Mouse (Mus musculus) left cerebral cortex, adult 2 months (tissue): Measurements from ENCODE around the gene Gm21885. TPM values are rescaled to one million over a fixed set of nuclear protein-coding genes. Genes with fewer than 3 reads are reported as not detected.

ENCODE experiments used
- DNase-seq, 2 experiments: peaks; one replicate each; pipeline ENCODE4 v3.0.0; 2021 to 2022; ENCODE audit warnings: low spot score in 2 of 2, mixed read lengths in 1 of 2; ENCODE audit errors: extremely low spot score in 1 of 2
- H3K27ac ChIP-seq: fragments of 200-600 bp; 2 replicates; pipeline ENCODE4 v1.8.1; 2022
- H3K4me3 ChIP-seq: fragments of 200-600 bp; 2 replicates; pipeline ENCODE4 v1.8.1; 2022
- CTCF ChIP-seq: fragments of 200-600 bp; IDR thresholded peaks from 2 replicates; pipeline ENCODE4 v1.8.1; 2022; ENCODE audit warnings: antibody characterized with exemption, mild to moderate bottlenecking, moderate library complexity
- intact Hi-C: fragments of 180-260 bp; cut with DNase I; formaldehyde crosslinking; loops from one replicate; pipeline ENCODE4 v1.15.1; 2025
- long read RNA-seq, 2 experiments: library from polyadenylated mRNA; stranded (forward); transcript quantifications; one replicate each; pipeline ENCODE4 v2.0.0; 2021; ENCODE audit warnings: borderline mapping rate in 2 of 2
- total RNA-seq, 2 experiments: library from RNA; stranded (reverse); gene quantifications; 2 replicates each; pipeline ENCODE4 v1.2.3; 2021

The Gm21885 gene
- not detected for total RNA-seq
- long read RNA-seq, experiment 1: 0 reads
- long read RNA-seq, experiment 2: 0 reads

DNA sequence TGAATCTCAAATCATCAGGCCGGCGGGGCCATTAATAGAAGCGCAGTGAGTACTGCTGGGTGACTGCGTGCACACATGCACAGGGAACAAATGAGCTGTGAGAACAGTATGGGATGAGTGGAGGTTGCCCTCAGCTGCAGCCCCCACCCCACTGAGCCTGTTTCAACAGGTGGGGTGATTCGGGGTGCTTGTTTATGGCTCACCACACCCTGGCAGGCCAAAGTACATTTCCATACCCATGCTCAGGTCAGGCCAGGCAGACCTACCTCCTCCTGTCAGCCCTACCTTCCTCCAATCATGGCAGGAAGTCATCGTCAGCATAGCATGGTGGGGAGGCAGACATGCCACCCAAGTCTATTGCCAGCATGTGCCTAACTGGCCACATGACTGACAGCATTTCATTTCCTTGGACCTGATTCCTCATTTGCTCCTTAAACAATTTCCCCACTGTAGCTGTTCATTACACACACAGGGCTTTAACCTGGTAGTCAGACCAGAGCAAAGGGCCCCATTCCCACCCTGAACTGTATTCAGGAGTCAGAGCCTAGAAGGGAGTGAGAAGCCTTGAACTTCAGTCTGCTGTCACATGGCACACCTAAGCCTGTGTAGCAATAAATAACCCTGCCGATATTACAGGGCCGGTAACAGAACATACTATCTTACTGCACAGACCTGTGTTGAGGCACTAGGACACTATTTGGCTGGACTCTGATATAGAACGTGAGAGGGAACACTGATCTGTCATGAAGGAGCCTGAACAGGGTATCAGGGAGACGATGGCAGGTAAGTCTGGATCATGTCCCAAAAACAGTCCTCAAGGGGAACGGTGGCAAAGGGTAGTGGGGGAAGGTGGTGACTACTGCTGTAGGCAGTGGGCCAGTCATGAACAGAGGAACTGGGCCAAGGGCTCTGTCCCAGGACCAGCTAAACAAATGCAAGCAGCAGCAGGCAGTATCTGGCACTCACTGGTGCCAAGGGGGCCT lies at the start of gene Gm21885:
TSS of gene Gm21885 (plus strand) at position 675 of the 983 bp plus-strand sequence.
- Histone ChIP-seq H3K4me3 (no peak within 1 kb of the TSS), H3K27ac (no peak within 1 kb of the TSS)
- intact Hi-C loops: no loop called here
- TF ChIP-seq CTCF: no peak
- no peak for DNase-seq

DNA sequence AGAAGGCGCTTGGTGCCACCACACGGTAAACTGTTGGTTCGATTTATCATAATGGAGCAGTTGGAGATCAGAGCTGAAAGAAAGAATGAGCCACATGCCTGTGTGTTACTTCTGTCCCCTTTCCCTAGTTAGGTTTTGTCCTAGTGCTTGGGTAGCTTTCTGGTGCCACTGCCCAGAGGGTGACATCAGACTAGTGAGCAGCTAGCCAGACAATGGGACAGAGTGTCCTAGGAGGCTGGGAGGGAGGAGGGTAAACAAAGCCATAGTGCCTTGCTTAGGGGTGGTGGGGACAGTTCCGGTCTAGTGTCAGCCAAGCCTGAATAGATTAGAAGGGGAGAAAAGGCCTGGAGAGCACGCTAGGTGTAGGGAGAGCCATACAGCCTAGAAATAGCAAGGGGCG lies 48.3 kb upstream of the Gm21885 start:
- Histone ChIP-seq H3K27ac (peak overlapping the region; percentile 66; the same call in 1 of the 2 replicates), H3K4me3 (no peak overlapping the region)
- intact Hi-C loops: no loop called here
- no peak for TF ChIP-seq CTCF
- no peak for DNase-seq

GRCm38 (mm10) chr11:94234380-94234779 lies 47.3 kb upstream of the Gm21885 start:
- intact Hi-C loops: no loop called here
- no peak overlapping the region; the same call in 1 of the 2 replicates for H3K27ac ChIP-seq
- H3K4me3 ChIP-seq: no peak overlapping the region
- DNase-seq: no peak
- no peak for TF ChIP-seq CTCF

- no peak for DNase-seq
- intact Hi-C loops: loop anchor here (5.0 kb wide), 3 partner anchors 167 to 312 kb away; partner anchors contain the start of genes Rsad1 and Spata20
- TF ChIP-seq CTCF: no peak
- H3K27ac ChIP-seq: peak overlapping the region; percentile 72
- H3K4me3 ChIP-seq: no peak overlapping the region
Measured at GRCm38 (mm10) chr11:94234857-94235256, 46.8 kb upstream of the Gm21885 start.

DNA sequence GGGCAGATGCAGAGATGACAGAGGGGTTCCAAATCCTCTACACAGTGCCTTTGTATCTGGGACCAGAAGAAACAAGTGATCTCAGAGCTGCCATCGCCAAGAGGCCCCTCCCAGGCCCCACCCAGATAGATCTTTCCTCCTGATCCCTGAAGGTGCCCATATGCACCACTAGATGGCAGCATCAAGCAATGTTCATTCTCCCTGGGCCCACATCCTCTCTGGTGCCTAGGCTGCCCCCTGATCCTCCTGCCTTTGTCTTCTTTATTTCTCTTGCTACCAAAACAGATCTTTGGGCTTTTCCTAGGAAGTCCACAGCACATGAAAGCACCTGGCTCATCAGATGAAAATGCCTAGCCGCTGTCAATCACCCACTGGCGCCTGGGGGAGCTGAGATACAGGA lies 45.6 kb upstream of the Gm21885 start:
- TF ChIP-seq CTCF: peak; percentile 86
- DNase-seq: peak; percentile 56 to 75
- intact Hi-C loops: loop anchor here (1.0 to 5.0 kb wide), 4 partner anchors 41 to 311 kb away; partner anchors contain the start of genes Rsad1 and Spata20
- Histone ChIP-seq H3K27ac (peak overlapping the region; percentile 72), H3K4me3 (no peak overlapping the region)

GRCm38 (mm10) chr11:94238786-94239185 lies 42.9 kb upstream of the Gm21885 start:
- TF ChIP-seq CTCF: no peak
- Histone ChIP-seq H3K27ac (no peak overlapping the region), H3K4me3 (no peak overlapping the region)
- DNase-seq: no peak
- intact Hi-C loops: loop anchor here (5.0 kb wide), 3 partner anchors 164 to 309 kb away; partner anchors contain the start of genes Rsad1 and Spata20

- intact Hi-C loops: loop anchor here (5.0 kb wide), 3 partner anchors 163 to 308 kb away; partner anchors contain the start of genes Rsad1 and Spata20
- no peak for DNase-seq
- no peak overlapping the region for H3K4me3 ChIP-seq
- no peak for TF ChIP-seq CTCF
- H3K27ac ChIP-seq: no peak overlapping the region
Measured at GRCm38 (mm10) chr11:94239706-94240105, 42.0 kb upstream of the Gm21885 start.

DNA sequence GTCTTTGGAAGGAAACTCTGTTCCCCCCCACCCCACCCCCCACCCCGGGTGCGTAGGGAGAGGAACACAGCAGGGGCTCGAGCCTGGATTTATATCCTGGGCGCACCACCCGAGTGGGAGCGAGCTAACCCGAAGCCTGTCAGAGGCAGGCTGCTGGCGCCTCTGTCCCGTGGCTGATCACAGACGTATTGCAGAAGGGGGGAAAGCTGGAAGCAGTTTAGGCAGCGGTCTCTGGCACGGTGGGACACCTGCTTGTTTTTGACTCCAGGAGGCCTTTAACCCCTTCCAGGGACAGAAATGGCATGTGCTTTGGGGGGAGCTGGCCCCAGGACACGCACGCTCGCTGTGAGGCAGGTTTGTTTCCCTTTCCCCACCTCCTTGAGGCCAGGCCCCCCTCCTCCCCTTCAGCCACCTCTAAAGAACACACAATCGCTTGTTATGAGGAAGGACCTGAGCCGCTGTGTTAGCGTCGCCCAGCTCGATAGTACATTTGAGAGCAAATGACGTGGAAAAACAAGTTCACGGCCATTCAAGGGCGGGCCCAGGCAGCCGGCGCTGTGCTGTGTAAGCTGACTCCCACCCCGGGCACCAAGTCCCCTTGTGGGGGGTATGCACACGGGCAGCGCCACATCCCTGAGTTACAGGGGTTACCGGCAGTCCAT lies 38.8 kb upstream of the Gm21885 start:
- intact Hi-C loops: no loop called here
- no peak overlapping the region for H3K27ac ChIP-seq
- TF ChIP-seq CTCF: no peak

GRCm38 (mm10) chr11:94243422-94244180 lies 38.1 kb upstream of the Gm21885 start:
- H3K4me3 ChIP-seq: no peak overlapping the region
- TF ChIP-seq CTCF: no peak
- no peak for DNase-seq
- no peak overlapping the region for H3K27ac ChIP-seq
- intact Hi-C loops: no loop called here

More for the DNA sequence above, 38.8 kb upstream of the Gm21885 start:
- H3K4me3 ChIP-seq: no peak overlapping the region
- no peak for DNase-seq

GRCm38 (mm10) chr11:94244385-94244784 lies 37.3 kb upstream of the Gm21885 start:
- DNase-seq: no peak
- Histone ChIP-seq H3K4me3 (no peak overlapping the region), H3K27ac (no peak overlapping the region)
- intact Hi-C loops: no loop called here
- no peak for TF ChIP-seq CTCF

DNA sequence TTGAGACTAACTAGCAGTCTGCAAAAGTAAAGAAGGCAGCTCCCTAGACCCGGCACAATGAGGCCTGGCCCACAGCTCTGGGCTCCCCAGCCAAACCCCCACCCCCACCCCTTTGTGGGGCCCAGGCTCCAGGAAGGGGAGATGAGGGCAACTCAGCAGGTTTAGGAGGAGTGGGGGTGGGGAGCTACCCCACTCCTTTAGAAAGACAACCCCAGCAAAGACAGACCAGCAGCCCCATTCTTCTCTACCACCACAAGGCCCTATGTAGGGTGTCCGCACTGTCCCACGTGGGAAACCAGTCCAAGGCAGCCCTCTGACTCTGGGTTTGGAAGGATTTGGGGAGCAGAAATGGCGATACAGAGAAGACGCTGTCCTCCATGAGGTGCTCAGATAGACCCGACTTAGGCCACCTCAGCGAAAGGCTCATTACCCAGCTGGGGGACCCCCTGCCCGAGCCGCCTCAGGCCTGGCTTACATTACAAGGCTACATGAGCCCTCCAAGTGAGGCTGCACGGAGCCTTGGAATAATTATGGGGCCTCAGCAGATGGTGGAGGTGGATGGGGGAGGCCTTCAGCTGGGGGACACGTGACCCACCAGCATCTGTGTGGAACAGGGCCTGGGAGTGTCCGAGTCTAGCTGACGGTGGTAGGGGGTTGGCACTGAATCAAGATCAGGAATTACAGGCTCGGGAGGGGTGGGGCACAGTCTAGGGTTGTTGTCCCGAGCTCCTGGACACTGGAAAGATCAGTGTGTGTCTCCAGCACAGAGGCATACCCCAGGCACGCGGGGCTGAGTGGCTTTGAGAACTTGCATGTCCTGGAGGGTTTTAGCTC lies 35.5 kb upstream of the Gm21885 start, which contains the start of gene Wfikkn2:
TSS of gene Wfikkn2 (minus strand) at position 51 of the 834 bp plus-strand sequence.
- DNase-seq: no peak

More for the DNA sequence above, 35.5 kb upstream of the Gm21885 start, which contains the start of gene Wfikkn2:
- no peak for TF ChIP-seq CTCF
- no peak within 1 kb of the TSS for H3K4me3 ChIP-seq
- no peak within 1 kb of the TSS for H3K27ac ChIP-seq
- intact Hi-C loops: no loop called here
